Mouse (Mus musculus) induced T-regulatory cell, adult 2 months (primary cell): ENCODE measurements around the gene Srl.

Source experiments
- DNase-seq: peaks from one replicate; pipeline ENCODE4 v3.0.0-alpha.2; 2012; ENCODE audit warnings: low read depth

Gene Srl

DNA sequence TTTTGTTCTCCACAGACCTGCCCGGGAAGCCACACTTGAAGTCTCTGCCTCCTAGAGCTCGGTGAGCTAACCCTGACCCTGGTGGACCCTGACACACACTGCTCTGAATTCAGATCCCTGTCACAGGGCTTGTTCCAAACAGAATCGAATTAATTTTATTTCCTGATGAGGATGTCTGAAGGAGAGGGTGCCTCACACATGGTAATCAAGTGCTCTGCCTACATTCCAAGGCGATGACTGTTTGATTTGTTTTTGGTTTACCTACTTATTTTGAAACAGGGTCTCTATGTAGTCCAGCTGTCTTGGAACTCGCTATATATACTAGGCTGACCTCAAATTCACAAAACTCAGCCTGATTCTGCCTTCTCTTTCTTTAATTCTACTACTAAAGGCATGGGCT is 68.4 kb downstream of the Srl start:
- DNase-seq = no peak

DNA sequence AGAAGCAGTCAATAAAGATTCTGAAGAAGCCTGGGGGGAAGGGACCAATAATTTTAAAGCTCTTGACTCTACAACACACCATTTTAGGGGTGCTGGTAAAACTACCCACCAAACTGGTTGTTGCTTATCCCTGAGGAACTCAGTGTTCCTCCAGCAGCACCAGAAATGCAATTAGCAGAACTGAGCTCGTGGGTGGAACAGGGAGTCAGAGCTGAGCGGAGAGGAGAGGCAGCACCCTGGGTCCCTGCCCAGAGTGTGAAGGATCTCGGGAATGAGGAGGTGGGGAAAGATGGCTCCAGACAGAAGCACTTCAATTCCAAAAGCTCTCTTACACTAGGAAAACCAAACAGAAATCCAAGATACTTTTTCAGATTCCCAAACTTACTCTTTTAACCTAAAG is 68.9 kb downstream of the Srl start:
- no peak for DNase-seq

DNA sequence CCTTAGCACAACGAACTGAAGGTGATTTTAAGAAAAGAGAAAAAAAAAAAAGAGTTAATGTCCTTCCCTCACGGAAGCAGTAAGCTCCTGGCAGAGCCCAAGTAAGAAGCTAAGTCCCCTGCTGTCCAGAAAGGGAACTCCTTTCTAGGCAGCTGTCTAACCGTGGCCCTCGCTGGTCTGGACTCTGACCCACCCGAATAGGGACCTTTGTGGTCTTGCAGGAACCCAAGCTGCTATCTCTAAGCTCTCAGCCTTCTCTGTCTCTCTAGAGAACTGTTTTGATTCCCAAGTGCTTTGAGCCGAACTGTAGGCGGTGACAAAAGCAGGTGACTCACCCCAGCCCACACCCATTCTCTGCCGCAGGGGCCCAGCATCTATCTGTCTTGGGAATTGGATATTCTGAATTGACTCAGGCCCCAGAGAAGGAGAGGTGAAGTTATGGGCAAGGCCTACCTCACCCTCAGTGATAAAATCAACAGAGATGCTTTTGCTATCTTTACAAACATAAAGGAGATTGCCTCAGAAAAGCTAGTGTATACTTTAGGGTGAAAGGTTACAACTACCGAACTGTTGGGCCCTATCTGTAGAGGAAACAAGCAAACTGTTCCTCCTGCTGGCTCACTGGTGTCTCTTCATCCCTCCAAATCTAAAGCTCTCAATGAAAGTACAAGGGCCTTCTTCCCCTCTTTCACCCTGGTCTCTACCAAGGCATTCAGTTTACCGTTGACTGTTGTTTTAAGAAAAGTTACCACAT is 71.8 kb downstream of the Srl start:
- peak; percentile 58 for DNase-seq

DNA sequence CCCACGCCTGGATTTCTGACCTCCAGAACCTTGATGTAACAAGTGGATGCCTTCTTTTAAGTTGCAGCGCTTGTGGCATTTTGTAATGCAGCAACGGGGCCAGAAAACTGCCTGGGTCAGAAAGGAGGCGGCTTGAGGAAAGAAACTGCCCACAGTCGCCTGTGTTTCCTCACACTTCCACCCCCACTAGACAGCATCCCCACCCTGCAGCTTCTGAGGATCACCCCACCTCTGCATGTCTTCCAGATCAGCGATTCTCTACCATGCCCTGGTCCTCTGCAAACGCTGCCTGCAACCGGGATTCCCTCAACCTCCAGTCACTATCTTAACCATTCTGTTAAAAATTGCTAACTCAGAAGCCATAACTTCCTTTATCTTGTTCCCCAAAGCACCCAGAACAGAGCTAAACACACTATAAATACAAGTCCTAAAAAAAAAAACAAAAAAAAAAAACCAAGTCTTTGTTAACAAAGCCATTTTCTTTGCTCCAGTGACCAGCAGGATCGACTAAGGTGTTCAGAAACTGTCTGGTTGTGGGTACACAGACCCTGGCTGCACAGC is 77.0 kb downstream of the Srl start:
- no peak for DNase-seq

DNA sequence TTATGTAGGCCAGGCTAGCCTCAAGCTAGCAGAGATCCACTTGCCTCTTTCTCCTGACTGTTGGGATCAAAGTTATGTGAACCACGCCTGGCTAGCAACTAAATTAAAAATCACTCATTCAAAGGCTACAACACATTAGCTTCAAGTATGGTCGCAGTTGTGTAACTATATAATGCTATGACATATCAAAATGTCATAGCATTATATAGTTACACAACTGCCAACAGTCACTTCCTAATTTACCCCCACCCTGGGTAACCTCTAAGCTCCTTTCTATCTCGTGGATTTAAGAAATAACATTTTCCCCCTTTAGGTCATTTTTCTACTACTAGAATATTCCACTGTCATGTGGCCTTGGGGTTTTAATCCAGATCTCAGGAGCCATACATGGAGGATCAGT is 83.7 kb downstream of the Srl start:
- no peak for DNase-seq

DNA sequence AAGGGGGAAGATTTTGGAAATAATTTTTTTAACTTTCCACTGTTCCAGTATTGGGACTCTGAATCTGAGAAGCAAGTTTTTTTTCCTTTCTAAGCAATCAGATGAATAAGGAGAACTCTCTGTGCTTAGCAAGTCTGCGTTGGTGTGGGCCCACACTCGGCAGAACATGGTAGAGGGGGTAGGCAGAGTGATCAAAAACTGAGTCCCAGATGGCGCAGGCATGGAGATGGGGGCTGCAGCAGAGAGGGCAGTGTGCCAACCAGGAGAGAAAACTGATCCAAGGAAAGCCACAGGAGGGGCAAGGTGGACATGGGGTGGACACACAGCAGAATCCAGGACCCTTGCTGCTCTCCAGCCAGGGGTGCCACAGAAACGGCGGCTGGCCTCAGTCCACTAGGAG is 85.2 kb downstream of the Srl start:
- DNase-seq = no peak

DNA sequence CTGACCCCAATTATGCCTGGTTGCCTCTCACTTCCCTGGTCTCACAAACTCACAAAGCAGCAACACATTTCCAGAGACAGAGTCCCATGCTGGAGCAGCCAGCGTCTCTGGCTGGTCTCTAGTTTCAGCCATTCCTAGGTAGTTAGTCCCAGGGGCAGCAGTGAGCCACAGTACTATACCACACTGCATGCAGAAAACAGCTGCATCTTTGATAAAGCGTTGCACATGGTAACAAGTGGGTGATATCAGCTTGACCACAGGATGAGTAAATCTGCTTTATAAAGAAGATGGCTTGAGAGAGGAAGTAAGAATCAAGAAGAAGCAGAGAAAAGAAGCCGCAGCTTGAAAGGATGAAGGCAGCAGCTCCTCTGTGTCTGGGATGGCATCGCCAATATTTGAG is 85.9 kb downstream of the Srl start:
- no peak for DNase-seq

DNA sequence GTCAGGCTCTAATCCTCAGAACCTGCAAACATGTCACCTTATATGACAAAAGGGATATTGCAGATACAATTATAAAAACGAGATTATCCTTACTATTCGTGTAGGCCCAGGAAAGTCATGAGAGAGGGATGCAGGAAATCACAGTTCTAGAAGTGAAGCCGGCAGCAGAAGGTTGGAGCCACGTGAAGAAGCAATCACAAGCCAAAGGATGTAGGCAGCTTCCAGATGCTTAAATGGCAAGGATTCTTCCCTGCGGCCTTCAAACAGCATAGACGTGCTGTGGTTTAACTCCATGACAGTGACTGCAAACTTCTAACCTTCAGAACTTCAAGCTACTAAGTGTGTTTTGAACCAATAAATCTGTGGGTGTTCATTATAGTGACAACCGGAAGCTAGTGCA is 87.1 kb downstream of the Srl start:
- DNase-seq = no peak

DNA sequence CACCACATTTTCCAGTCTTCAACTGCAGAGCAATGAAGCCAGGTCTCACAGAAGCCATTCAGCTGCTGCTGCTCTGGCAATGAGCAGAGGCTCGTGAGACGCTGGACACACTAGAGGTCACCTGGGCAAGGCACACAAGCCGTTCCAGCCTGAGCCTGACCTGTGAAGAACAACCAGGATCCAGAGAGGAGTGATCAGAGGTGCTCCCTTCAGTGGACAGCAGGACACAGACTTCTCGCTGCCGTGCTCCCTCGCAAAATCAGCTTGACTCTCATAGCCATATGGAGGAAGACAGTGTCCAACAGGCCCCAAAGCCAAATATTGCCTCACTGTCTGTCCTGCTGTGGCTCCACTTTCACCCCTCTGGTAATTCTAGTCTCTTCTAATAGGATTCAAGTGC is 92.2 kb downstream of the Srl start:
- DNase-seq = no peak

DNA sequence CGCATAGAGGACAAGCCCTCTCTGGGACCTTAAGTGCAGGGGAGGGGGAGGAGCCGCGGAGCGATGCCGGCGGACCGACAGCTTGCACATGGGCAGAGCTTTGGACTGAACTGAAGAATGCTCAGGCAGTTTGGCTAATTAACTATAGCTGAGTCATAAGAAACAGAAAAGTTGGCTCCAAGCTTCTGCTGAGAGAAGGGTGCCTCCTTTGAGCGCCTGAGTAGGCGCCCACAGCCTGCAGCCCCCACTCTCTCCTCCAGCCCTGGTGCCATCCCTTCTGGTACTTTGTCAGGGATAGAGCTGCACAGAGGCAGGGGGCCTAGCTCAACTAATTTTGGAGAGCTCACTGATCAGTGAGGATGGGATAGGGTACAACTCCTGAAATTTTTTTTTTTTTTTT is 93.4 kb downstream of the Srl start:
- no peak for DNase-seq

DNA sequence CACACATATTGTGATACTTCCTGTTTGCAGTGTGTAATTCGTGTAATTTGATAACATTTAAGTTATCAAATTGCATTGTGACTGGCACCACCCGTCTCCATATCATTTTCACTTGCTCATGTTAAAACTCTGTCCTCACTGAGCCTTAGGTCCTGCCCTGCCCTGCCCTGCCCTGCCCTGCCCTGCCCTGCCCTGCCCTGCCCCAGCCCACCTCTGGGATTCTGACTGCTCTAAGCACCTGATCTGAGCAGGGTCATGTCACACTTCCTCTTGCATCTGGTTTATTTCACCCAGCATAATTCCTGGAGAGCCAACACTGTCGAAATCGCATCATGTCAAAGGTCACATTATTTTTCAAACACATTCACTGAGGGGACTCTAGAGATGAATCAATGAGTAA is 95.2 kb downstream of the Srl start:
- DNase-seq = no peak

DNA sequence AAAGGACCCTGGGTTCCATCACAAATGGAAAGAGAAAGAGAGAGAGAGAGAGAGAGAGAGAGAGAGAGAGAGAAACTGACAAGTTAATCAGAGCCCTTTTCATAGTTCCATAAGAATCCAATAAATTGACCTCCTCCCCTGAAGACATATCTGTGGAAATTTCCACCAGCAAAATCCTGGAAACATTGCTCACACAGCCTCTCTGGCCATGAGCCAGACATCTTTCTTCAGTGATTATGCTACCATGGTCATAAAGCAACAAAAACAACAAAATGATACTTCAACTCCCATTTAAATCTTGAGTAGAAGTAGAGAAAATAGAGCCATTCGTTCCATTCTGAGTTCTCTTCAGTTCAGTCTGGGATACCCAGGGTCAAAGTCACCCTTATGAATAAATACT is 97.2 kb downstream of the Srl start:
- no peak for DNase-seq

DNA sequence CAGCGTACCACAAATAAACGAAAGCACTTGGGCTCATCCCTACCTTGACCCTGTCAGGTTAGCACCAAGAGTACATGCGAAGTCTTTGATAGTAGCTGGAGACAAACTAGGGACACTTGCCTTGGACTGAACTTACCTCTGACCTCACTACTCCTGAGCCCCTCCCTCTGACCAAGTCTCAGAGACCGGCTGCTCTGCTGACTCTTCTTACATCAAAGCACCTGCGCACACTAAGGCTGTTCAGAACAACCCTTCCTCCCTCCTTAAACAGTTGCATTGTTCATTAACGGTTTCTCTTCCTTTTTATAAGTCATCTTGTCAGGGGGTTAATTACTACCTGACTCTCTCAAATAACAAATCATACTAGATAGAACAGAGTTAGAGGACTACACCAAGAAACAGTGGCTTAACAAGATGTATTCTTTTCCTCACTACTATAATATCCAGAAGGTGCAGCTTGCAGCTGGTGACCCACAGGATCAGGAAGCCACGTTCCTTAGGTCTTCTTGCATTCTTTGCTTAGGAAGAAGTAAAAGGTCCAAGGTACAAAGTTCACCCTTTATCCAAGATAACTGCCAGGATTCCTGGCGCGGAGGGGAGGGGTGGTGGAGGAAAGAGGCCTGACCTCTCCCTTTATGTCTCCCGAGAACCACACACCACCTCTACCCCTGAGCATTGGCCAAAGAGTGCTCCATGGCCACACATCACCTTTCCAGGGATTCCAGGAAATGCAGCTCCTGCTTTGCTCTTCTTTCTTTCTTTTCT is 102.1 kb downstream of the Srl start:
- no peak for DNase-seq

DNA sequence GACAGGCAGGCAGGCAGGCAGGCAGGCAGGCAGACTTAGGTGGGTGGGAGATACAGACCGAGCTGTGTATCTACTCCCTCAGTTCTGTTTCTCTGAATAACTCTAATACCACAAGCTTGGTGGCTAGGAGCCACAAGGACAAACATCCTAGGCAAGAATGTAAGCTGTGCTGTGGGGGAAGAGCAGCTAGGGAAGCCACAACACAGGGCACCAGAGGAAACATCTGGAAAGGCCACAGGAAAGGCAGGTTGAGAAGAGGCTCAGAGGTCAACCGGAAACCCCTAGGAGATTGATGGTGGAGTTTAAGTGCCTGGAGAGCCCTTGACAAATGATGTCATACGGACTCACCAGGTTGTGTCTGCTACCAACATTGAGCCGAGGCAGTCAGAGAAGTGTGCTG is 104.9 kb downstream of the Srl start:
- DNase-seq = no peak

DNA sequence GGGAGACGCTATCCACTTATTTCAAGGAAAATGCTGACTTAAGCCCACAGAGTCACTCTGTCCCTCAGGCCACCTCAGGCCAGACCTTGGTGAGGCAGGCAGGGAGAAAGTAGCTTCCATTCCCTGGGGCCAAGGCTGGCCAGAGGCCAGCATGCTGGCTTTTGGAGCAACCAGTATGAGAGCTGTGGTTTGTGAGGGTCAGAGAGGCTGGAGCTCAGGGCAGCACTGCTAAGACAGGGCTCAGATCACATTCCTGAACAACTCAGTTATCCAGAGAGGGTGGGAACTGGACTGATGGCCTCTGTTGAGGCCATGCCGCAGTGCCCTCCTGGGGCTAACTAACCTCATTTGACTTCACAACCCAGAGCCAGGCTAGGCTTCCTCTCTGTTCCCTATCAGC is 106.2 kb downstream of the Srl start:
- no peak for DNase-seq

DNA sequence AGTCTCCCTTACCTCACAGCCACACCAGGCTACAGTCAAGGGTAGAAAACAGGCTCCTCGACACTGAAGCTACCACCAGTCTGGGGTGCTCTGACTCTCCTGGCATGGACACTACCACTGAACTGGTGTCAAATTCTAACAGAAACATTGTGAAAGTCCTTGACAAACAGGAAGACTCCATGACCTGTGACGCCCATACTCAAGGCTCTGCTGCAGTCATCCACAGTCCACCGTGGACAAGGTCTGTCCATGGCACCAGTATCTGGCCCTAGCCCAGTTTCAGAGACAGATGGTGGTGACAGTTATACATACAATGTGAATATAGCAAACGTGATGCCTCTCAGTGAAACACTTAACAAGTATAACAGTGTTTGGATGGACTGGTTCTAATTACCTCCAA is 109.8 kb downstream of the Srl start:
- DNase-seq = no peak

DNA sequence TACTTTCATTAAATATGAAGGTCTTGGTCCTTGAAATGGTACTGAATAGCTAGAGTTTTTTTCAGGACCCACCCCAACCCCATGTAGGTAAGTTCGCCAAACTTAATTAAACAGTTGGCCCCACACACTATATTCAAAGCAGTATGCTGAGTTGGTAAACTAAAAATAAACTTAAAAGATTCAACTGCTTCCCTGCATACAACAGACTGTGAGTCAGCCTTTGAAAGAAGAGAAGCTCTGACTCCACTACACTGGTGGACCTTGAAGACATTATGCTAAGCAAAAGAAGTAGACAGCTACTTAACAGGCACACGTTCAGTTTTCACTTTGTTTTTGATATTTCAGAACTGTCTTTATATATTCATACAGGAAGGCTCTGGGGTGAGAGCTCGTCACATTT is 110.6 kb downstream of the Srl start:
- no peak for DNase-seq

DNA sequence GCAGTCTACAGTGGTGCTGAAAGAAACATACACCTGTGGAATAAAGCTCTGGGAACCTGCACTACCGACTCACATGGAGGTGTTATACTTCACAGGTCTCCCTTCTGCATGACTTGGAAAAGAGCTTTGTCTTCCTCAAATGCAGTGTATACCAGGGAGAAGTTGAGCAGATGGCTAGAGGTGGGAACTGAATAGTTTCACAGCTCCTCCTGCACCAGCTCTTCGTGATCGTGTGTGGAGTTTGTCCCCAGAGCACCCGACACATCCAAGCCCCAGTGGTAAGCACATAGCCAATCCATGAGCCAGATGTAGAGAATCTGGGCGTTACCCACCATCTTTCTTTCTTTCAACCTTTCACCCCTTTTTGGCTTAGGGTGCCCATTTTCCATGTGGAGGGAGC is 111.4 kb downstream of the Srl start:
- DNase-seq = no peak
